Mouse (Mus musculus): Measurements from ENCODE around the gene Chrna1.

Gene Chrna1

GRCm38 (mm10) chr2:73518966-73519365, 61.2 kb downstream of the Chrna1 start:
- DNase-seq (ENCODE audit: low spot score): no peak

- no peak for DNase-seq (ENCODE audit: low spot score)
Measured at GRCm38 (mm10) chr2:73518311-73518710, 61.8 kb downstream of the Chrna1 start.

GRCm38 (mm10) chr2:73514178-73514577, 66.0 kb downstream of the Chrna1 start:
- no peak for DNase-seq (ENCODE audit: low spot score)

All from layer of hippocampus, adult 9-10 months (tissue).